14 mouse cellular contexts compared by ENCODE assay signal in the genomic region with DNA sequence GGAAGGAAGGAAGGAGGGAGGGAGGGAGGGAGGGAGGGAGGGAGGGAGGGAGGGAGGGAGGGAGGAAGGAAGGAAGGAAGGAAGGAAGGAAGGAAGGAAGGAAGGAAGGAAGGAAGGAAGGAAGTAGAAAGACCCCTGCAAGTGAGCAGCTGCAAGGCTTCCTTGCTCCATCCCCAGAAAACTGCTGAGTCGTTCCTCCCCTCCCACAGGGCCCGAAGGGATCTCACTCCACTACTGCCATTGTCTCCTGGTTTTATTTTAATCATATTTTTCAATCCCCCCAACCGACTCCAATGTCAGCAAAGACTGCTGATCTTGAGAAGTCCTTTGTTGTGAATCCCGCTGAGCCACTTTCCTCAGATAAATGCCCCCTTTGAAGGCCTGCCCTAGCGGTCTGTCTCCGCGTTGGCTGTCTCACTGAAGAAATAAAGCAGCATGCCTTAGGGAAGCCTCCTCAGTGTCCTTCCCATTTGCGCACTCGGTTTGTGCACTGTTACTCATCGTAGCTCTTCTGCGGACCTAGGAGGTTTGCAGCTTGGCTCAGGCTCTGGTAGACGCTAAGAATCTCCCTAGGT.
DNase-seq lines count a peak whose midpoint lies in the region; ATAC-seq and TF ChIP-seq lines count a peak whose summit lies in the region.
"Had no signal": no experiment of that assay in that cellular context is flagged by ENCODE, and none has a peak within 500 bp of the region (broad histone marks: within the 10 kb centered on the region; RNA-seq: fewer than 3 reads in every experiment).

No protein-coding gene starts in this region.

- no peaks in the 10 kb centered on the region for H3K36me3 ChIP-seq in heart, embryonic 10.5 days
- no peaks in the 10 kb centered on the region for H3K36me3 ChIP-seq in hindbrain, embryonic 11.5 days (ENCODE audit: control insufficient read depth, insufficient read depth, low read length)
- H3K36me3 ChIP-seq in midbrain, embryonic 16.5 days (ENCODE audit: control insufficient read depth, insufficient read depth, low read length), result no peaks in the 10 kb centered on the region

- no peak for DNase-seq in heart, embryonic 10.5 days (ENCODE audit: low spot score)
- no peak for DNase-seq in heart, postnatal 4 days
- peak; percentile 48 for DNase-seq in embryo, embryonic 11 days
- DNase-seq in hindbrain, embryonic 11.5 days (ENCODE audit: low spot score), result peak; percentile 47
- DNase-seq in gastrocnemius, adult 2 months, result no peak
- no peak for DNase-seq in testis, postnatal 14 days (ENCODE audit: low spot score)
- DNase-seq: adrenal gland, postnatal 14 days; cerebellum, postnatal 14 days; kidney, adult 2 months; layer of hippocampus, postnatal 36 days had no signal

- intact Hi-C loops in gastrocnemius, adult 2 months (cut with DNase I), result no loop called here

- peaks cover 6% of the 10 kb centered on the region; the same call in 1 of the 2 replicates for H3K4me1 ChIP-seq in heart, embryonic 10.5 days
- H3K4me1 ChIP-seq in hindbrain, embryonic 11.5 days (replicated peaks; ENCODE audit: control insufficient read depth, insufficient read depth, low read length), result no peaks in the 10 kb centered on the region
- H3K4me1 ChIP-seq in midbrain, embryonic 16.5 days (ENCODE audit: control insufficient read depth, insufficient read depth, low read length), result peaks cover 5% of the 10 kb centered on the region; the same call in 1 of the 2 replicates

- no peak overlapping the region for H3K9ac ChIP-seq in hindbrain, embryonic 11.5 days (ENCODE audit: low read depth, low read length)
- H3K9ac ChIP-seq in midbrain, embryonic 16.5 days (ENCODE audit: low read depth, low read length), result no peak overlapping the region

- TF ChIP-seq CTCF in gastrocnemius, adult 2 months (IDR thresholded peaks at IDR 0.05), result no peak

- 21% methylated on average over 12 of the region's 12 CpGs for WGBS in heart, embryonic 10.5 days
- 17% methylated on average over 12 of the region's 12 CpGs for WGBS in hindbrain, embryonic 11.5 days
- 6% methylated on average over 12 of the region's 12 CpGs for WGBS in midbrain, embryonic 16.5 days

- H3K27ac ChIP-seq in heart, embryonic 10.5 days, result 0 out of 2 replicates have a peak overlapping the region, but pooled peaks have one; percentile 22
- no peak overlapping the region for H3K27ac ChIP-seq in hindbrain, embryonic 11.5 days (ENCODE audit: low read depth, low read length)
- 0 out of 2 replicates have a peak overlapping the region, but pooled peaks have one; percentile 3 for H3K27ac ChIP-seq in midbrain, embryonic 16.5 days (ENCODE audit: low read length)
- H3K27ac ChIP-seq in gastrocnemius, adult 2 months, result no peak overlapping the region

- no peaks in the 10 kb centered on the region for H3K27me3 ChIP-seq in heart, embryonic 10.5 days (ENCODE audit: insufficient read depth, poor library complexity, severe bottlenecking)
- H3K27me3 ChIP-seq in hindbrain, embryonic 11.5 days (ENCODE audit: control insufficient read depth, insufficient read depth, low read length), result no peaks in the 10 kb centered on the region
- H3K27me3 ChIP-seq in midbrain, embryonic 16.5 days (ENCODE audit: control insufficient read depth, insufficient read depth, low read depth, low read length), result no peaks in the 10 kb centered on the region

- H3K4me2 ChIP-seq in hindbrain, embryonic 11.5 days (replicated peaks; ENCODE audit: low read depth, low read length), result 0 out of 2 replicates have a peak overlapping the region, but pooled peaks have one; percentile 8
- H3K4me2 ChIP-seq in midbrain, embryonic 16.5 days (ENCODE audit: low read length), result peak overlapping the region; percentile 14; the same call in 1 of the 2 replicates
- H3K4me2 ChIP-seq: heart, embryonic 11.5 days; liver, embryonic 11.5 days had no signal

- peak overlapping the region; percentile 15; the same call in 1 of the 2 replicates for H3K4me3 ChIP-seq in heart, embryonic 10.5 days
- no peak overlapping the region for H3K4me3 ChIP-seq in hindbrain, embryonic 11.5 days (ENCODE audit: low read depth, low read length)
- H3K4me3 ChIP-seq in midbrain, embryonic 16.5 days (ENCODE audit: low read depth, low read length), result no peak overlapping the region
- no peak overlapping the region for H3K4me3 ChIP-seq in gastrocnemius, adult 2 months

- ATAC-seq in hindbrain, embryonic 11.5 days (ENCODE audit: low FRiP score), result peak; percentile 58; the same call in 1 of the 2 replicates
- peak; percentile 69; the same call in 1 of the 2 replicates for ATAC-seq in midbrain, embryonic 16.5 days
- ATAC-seq in inflammation-experienced regulatory T-cells, adult 6 months, result no peak

- H3K9me3 ChIP-seq in heart, embryonic 10.5 days, result no peaks in the 10 kb centered on the region
- no peaks in the 10 kb centered on the region for H3K9me3 ChIP-seq in hindbrain, embryonic 11.5 days (ENCODE audit: control insufficient read depth, low read length)
- no peaks in the 10 kb centered on the region for H3K9me3 ChIP-seq in midbrain, embryonic 16.5 days (replicated peaks; ENCODE audit: control insufficient read depth, low read length, poor library complexity, severe bottlenecking)

Comparison
In these comparisons a context has a peak if more than half of its experiments do, and no peak if none do; other contexts are left out.
1. DNase-seq: peak in embryo, embryonic 11 days (single experiment) and hindbrain, embryonic 11.5 days (single experiment); none in heart, embryonic 10.5 days (single experiment), heart, postnatal 4 days (single experiment), gastrocnemius, adult 2 months (single experiment) and testis, postnatal 14 days (single experiment).
2. H3K27ac ChIP-seq: peak in heart, embryonic 10.5 days (single experiment) and midbrain, embryonic 16.5 days (single experiment); none in hindbrain, embryonic 11.5 days (single experiment) and gastrocnemius, adult 2 months (single experiment).